Mouse (Mus musculus) heart, adult 8-10 months (tissue): ENCODE results near the gene C330007P06Rik. TPM values are rescaled to one million over a fixed set of nuclear protein-coding genes. Genes with fewer than 3 reads are reported as not detected.

Experiments used
- DNase-seq: peaks from one replicate; pipeline ENCODE4 v3.0.0; 2022; ENCODE audit warnings: low spot score
- total RNA-seq, 4 experiments: library from RNA; stranded (reverse); gene quantifications; 2 replicates each; pipeline ENCODE4 v1.2.4; 2022

C330007P06Rik gene
- total RNA-seq, 4 experiments from 2014 or later = 14.4 to 16.6 (median 15.4) TPM

DNA sequence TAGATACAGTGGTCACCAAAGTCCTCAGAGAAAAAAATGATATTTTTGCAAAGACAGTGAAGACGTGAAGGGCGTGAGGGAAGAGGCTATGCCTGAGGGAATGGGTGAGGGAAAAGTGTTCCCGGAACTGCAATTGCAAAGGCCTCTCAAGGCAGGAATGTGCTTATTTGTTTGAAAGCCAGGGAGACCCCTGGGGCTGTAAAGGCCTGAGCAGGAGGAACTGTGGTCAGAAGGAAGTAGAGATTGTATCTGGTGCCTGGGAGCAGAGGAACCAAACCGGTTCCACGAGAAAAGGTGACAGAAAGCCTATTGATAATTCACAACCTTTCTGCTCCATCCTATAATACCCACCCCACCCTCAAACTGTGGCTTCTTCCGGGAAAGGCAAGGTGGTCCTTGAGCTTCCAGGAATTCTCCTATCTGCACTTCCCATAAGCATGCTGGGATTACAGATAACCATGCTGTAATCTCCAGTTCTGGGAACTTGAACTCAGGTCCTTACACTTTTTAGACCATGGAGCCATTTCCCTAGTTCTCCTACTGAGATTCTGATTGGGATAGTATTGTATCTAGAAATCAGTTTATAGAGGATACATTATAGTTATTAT lies 36.7 kb downstream of the C330007P06Rik start:
- no peak for DNase-seq

GRCm38 (mm10) chrX:36833397-36834084 lies 40.4 kb downstream of the C330007P06Rik start:
- peak; percentile 51 for DNase-seq

DNA sequence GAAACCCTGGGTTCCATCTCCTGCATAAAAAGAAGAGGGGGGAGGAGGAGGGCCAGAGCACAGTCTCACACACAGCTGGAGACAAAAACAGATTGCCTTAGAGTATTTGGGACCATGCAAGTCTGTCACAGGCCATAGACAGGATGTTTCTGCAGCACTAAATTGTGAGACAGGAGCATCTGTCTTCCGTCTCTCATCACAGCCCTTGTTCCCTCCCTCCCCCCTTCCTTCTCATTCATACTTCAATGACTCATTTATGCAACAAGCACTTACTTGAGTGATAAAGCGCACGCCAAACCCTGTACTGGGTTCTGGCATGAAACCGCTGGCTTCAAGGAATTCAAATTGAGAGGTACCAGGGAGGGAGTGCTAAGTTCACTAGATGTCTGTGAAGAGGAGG lies 42.3 kb downstream of the C330007P06Rik start:
- peak; percentile 19 for DNase-seq

DNA sequence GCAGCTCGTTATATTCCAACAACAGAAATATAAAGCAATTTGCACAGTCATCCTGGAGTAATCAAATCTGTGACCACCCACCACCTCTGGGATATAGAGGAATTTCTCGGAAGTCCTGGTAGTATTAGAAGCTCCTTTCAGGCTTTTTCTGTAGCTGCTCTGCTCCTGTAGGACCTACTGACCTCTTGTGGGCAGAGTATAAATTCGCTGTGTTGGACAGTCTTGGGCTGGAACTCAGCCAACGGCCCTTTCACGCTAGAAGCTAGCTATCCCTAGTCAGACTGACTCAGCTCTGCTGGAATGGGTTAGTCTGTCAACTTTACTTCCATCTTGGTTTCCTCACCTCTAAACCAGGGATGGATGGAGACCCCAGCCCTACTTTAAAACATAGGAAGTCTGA lies 43.6 kb downstream of the C330007P06Rik start:
- peak; percentile 29 for DNase-seq

DNA sequence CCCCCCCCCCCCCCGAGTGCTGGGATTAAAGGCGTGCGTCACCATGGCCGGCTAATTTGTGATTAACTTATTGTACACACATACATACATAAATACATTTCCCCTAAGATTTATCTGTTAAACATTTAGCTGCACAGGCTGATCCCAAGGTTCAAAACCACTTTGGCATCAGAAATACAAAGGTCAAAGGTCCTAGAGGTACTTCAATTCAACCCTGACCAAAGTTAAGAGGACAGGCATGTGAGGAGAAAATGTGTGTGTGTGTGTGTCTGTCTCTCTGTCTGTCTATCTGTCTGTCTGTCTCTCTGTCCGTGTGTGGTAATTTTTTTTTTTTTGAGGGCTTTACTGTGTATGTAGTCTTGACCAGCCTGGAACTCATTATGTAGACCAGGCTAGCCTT lies 47.0 kb downstream of the C330007P06Rik start:
- no peak for DNase-seq

- no peak for DNase-seq
Observed at GRCm38 (mm10) chrX:36825032-36825431, 48.9 kb downstream of the C330007P06Rik start.

GRCm38 (mm10) chrX:36823932-36824711 lies 49.8 kb downstream of the C330007P06Rik start:
- DNase-seq = no peak

- DNase-seq = no peak
Observed at GRCm38 (mm10) chrX:36820201-36820600, 53.7 kb downstream of the C330007P06Rik start.

- DNase-seq = no peak
Observed at GRCm38 (mm10) chrX:36819575-36819974, 54.3 kb downstream of the C330007P06Rik start.

DNA sequence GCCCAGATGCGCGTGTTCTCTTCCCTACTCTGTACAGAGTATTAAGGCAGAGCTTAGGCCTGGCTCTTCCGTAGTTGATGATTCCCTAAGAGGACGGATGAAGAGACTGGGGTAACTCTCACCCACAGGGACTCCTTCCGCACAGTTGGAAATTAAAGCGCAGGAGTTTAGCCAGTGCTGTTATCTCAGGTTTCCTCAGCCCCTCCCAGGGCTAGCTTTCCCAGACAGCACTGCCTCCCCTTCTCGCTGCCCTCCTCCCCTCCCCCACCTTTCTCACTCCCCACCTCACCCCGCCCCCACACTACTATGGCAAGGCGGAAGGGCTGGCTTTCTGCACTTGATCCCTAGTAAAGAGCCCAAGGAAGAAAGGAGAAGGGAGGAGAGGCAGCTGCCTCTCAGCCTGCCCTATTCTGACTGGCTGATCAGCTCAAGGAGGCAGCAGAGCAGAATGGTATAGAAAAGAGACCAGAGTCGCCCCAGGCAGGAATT lies 56.9 kb downstream of the C330007P06Rik start:
- DNase-seq = no peak

- no peak for DNase-seq
Observed at GRCm38 (mm10) chrX:36816368-36816899, 57.5 kb downstream of the C330007P06Rik start.

GRCm38 (mm10) chrX:36815439-36815838 lies 58.5 kb downstream of the C330007P06Rik start:
- DNase-seq = no peak

- DNase-seq = no peak
Observed at GRCm38 (mm10) chrX:36815022-36815421, 58.9 kb downstream of the C330007P06Rik start.

GRCm38 (mm10) chrX:36814161-36814836 lies 59.6 kb downstream of the C330007P06Rik start:
- DNase-seq = no peak

DNA sequence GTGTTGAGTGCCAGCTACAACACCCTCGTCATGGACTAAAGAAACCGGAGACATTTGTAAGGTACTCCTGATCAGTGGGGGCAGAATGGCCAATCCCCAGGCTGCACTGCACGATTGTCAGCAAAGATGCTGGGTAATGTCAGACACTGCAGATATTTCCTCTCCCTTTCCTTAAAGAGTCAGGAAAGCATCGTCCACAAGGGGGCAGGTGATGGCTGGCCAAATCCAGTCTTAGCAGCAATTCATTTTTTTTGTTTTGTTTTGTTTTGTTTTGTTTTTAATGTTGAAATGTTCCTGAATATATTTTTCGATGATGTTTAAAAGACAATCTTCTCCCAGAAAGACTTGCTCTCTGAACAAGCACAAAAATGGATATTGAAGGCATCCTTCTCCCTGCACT lies 62.5 kb downstream of the C330007P06Rik start:
- DNase-seq = no peak

- DNase-seq = no peak
Observed at GRCm38 (mm10) chrX:36808318-36808683, 65.6 kb downstream of the C330007P06Rik start.

DNA sequence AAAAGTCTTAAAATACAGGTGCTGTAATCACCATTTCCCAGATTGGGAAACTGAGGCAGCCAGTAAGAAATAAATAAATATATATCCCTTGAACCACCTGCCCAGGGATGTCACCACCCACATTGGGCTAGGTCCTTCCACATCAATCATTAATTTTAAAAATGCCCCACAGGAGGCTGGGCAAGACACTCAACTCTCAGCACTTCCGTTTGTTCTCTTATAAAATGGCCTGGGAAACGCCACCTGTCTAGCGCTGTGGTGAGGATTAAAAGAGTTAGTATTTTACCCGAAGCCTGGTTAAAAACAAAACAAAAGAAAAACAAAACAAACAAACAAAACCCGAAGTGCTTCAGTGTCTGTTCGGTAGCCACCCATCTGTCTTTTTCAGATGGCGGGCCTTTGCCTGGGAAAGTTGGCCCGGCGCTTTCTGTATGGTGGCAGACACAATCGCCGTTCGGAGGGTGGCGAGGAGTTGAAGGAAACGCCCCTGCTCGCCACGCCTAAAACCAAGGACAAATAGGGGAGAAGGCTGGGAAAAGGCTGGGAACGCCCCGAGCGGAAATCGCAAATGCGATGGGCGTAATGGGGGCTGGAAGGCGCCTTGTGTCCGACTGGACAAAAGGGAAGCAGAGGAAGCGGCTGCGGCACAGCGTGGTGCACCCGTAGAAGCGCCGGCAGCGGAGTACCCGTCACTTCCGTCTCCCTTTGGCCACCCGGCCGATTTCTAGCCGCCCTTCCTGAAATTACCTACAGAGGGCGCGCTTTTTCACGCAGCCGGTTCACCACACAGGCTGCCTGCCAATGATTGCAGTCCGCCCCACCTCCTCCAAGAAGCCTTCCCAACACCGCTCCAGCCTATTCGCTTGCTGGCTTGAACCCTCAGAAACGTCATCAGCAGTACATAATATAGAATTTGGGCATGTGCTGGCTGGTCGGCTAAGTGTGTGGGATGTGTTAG lies 66.3 kb downstream of the C330007P06Rik start:
- DNase-seq = peak; percentile 89

- no peak for DNase-seq
Observed at GRCm38 (mm10) chrX:36805466-36806235, 68.3 kb downstream of the C330007P06Rik start.

GRCm38 (mm10) chrX:36804196-36804595 lies 69.7 kb downstream of the C330007P06Rik start:
- peak; percentile 42 for DNase-seq

GRCm38 (mm10) chrX:36803189-36803588 lies 70.7 kb downstream of the C330007P06Rik start:
- DNase-seq = no peak
